16 mouse cellular contexts compared by ENCODE assay signal in genomic region chr6:144648896-144649295, GRCm38 (mm10).
DNase-seq lines count a peak whose midpoint lies in the region; ATAC-seq and TF ChIP-seq lines count a peak whose summit lies in the region.
"Had no signal": no experiment of that assay in that cellular context is flagged by ENCODE, and none has a peak within 500 bp of the region (broad histone marks: within the 10 kb centered on the region; RNA-seq: fewer than 3 reads in every experiment).

No protein-coding gene starts in this region.

- no peaks in the 10 kb centered on the region for H3K9me3 ChIP-seq in hindbrain, postnatal 0 days (ENCODE audit: low read length)
- peaks cover 3% of the 10 kb centered on the region for H3K9me3 ChIP-seq in hindbrain, embryonic 16.5 days (ENCODE audit: control insufficient read depth, low read length)
- H3K9me3 ChIP-seq in lung, embryonic 16.5 days (ENCODE audit: control insufficient read depth, low read length): no peaks in the 10 kb centered on the region
- no peaks in the 10 kb centered on the region for H3K9me3 ChIP-seq in midbrain, embryonic 15.5 days

- no peaks in the 10 kb centered on the region for H3K27me3 ChIP-seq in hindbrain, postnatal 0 days (ENCODE audit: insufficient read depth, low read length)
- no peaks in the 10 kb centered on the region for H3K27me3 ChIP-seq in hindbrain, embryonic 16.5 days (replicated peaks; ENCODE audit: control insufficient read depth, insufficient read depth, low read length)
- no peaks in the 10 kb centered on the region for H3K27me3 ChIP-seq in lung, embryonic 16.5 days (ENCODE audit: control insufficient read depth, insufficient read depth, low read depth, low read length)
- no peaks in the 10 kb centered on the region for H3K27me3 ChIP-seq in midbrain, embryonic 15.5 days (replicated peaks)
- H3K27me3 ChIP-seq: embryonic facial prominence, embryonic 12.5 days had no signal

- no peaks in the 10 kb centered on the region for H3K4me1 ChIP-seq in hindbrain, postnatal 0 days (ENCODE audit: insufficient read depth, low read length)
- H3K4me1 ChIP-seq in hindbrain, embryonic 16.5 days (ENCODE audit: control insufficient read depth, insufficient read depth, low read depth, low read length): no peaks in the 10 kb centered on the region
- H3K4me1 ChIP-seq in lung, embryonic 16.5 days (replicated peaks; ENCODE audit: control insufficient read depth, insufficient read depth, low read length): peaks cover 30% of the 10 kb centered on the region
- no peaks in the 10 kb centered on the region for H3K4me1 ChIP-seq in midbrain, embryonic 15.5 days

- no peak for DNase-seq in hindbrain, postnatal 0 days (ENCODE audit: low spot score)
- DNase-seq in lung, postnatal 36 days: no peak
- peak; percentile 22 for DNase-seq in embryo, embryonic 9.5 days (ENCODE audit: extremely low spot score)
- no peak for DNase-seq in right cerebral cortex, adult 18-20 months
- no peak for DNase-seq in B cell, adult 2 months
- DNase-seq: adrenal gland, adult 2 months; cerebellum, adult 9-10 months; gastrocnemius, postnatal 14 days had no signal

- no peaks in the 10 kb centered on the region for H3K36me3 ChIP-seq in hindbrain, postnatal 0 days (ENCODE audit: insufficient read depth, low read length)
- no peaks in the 10 kb centered on the region for H3K36me3 ChIP-seq in hindbrain, embryonic 16.5 days (ENCODE audit: control insufficient read depth, insufficient read depth, low read length)
- no peaks in the 10 kb centered on the region for H3K36me3 ChIP-seq in lung, embryonic 16.5 days (ENCODE audit: control insufficient read depth, insufficient read depth, low read length)
- H3K36me3 ChIP-seq in midbrain, embryonic 15.5 days (replicated peaks): no peaks in the 10 kb centered on the region
- H3K36me3 ChIP-seq: embryonic facial prominence, embryonic 12.5 days had no signal

- 0 out of 2 replicates have a peak, but pooled peaks have one; percentile 18 for ATAC-seq in hindbrain, postnatal 0 days
- no peak for ATAC-seq in hindbrain, embryonic 16.5 days
- no peak for ATAC-seq in lung, embryonic 16.5 days (ENCODE audit: low read depth)
- no peak for ATAC-seq in midbrain, embryonic 15.5 days (replicated peaks)
- ATAC-seq: CD4-positive, CD25-positive, alpha-beta regulatory T cell, adult 4 months; forebrain, embryonic 16.5 days; inflammation-experienced regulatory T-cells, adult 6 months had no signal

- no peak overlapping the region for H3K27ac ChIP-seq in hindbrain, postnatal 0 days
- no peak overlapping the region for H3K27ac ChIP-seq in hindbrain, embryonic 16.5 days (ENCODE audit: low read depth, low read length)
- peak overlapping the region; percentile 89 for H3K27ac ChIP-seq in lung, embryonic 16.5 days (ENCODE audit: low read length)
- H3K27ac ChIP-seq in midbrain, embryonic 15.5 days: 0 out of 2 replicates have a peak overlapping the region, but pooled peaks have one; percentile 23
- H3K27ac ChIP-seq: embryonic facial prominence, embryonic 12.5 days had no signal

- WGBS in hindbrain, postnatal 0 days: 60% methylated on average over 9 of the region's 9 CpGs
- 58% methylated on average over 9 of the region's 9 CpGs for WGBS in hindbrain, embryonic 16.5 days
- WGBS in lung, embryonic 16.5 days: 40% methylated on average over 9 of the region's 9 CpGs
- WGBS in midbrain, embryonic 15.5 days: 50% methylated on average over 9 of the region's 9 CpGs

- no peak overlapping the region for H3K4me2 ChIP-seq in hindbrain, postnatal 0 days (ENCODE audit: low read depth, low read length)
- H3K4me2 ChIP-seq in hindbrain, embryonic 16.5 days (ENCODE audit: low read length): no peak overlapping the region
- peak overlapping the region; percentile 16; the same call in 1 of the 2 replicates for H3K4me2 ChIP-seq in lung, embryonic 16.5 days (ENCODE audit: low read depth, low read length)
- no peak overlapping the region for H3K4me2 ChIP-seq in midbrain, embryonic 15.5 days
- H3K4me2 ChIP-seq: embryonic facial prominence, embryonic 12.5 days had no signal

- no peak for TF ChIP-seq CTCF in hindbrain, postnatal 0 days (IDR thresholded peaks at IDR 0.05; ENCODE audit: low read depth)

- no peak overlapping the region for H3K4me3 ChIP-seq in hindbrain, postnatal 0 days (ENCODE audit: low read length)
- no peak overlapping the region for H3K4me3 ChIP-seq in hindbrain, embryonic 16.5 days (ENCODE audit: low read length)
- H3K4me3 ChIP-seq in lung, embryonic 16.5 days (ENCODE audit: low read length): no peak overlapping the region
- no peak overlapping the region for H3K4me3 ChIP-seq in midbrain, embryonic 15.5 days
- H3K4me3 ChIP-seq: embryonic facial prominence, embryonic 12.5 days; myocyte had no signal

- no peak overlapping the region for H3K9ac ChIP-seq in hindbrain, postnatal 0 days (replicated peaks; ENCODE audit: low read length)
- H3K9ac ChIP-seq in hindbrain, embryonic 16.5 days (ENCODE audit: low read depth, low read length): no peak overlapping the region
- peak overlapping the region; percentile 38; the same call in 1 of the 2 replicates for H3K9ac ChIP-seq in lung, embryonic 16.5 days (ENCODE audit: low read length)
- H3K9ac ChIP-seq in midbrain, embryonic 15.5 days: no peak overlapping the region
- H3K9ac ChIP-seq: embryonic facial prominence, embryonic 12.5 days had no signal

Comparison
In these comparisons a context has a peak if more than half of its experiments do, and no peak if none do; other contexts are left out.
1. H3K27ac ChIP-seq: peak in lung, embryonic 16.5 days (single experiment) and midbrain, embryonic 15.5 days (single experiment); none in hindbrain, postnatal 0 days (single experiment) and hindbrain, embryonic 16.5 days (single experiment).